Mouse (Mus musculus): ENCODE data around the gene Errfi1.

Errfi1 gene

DNA sequence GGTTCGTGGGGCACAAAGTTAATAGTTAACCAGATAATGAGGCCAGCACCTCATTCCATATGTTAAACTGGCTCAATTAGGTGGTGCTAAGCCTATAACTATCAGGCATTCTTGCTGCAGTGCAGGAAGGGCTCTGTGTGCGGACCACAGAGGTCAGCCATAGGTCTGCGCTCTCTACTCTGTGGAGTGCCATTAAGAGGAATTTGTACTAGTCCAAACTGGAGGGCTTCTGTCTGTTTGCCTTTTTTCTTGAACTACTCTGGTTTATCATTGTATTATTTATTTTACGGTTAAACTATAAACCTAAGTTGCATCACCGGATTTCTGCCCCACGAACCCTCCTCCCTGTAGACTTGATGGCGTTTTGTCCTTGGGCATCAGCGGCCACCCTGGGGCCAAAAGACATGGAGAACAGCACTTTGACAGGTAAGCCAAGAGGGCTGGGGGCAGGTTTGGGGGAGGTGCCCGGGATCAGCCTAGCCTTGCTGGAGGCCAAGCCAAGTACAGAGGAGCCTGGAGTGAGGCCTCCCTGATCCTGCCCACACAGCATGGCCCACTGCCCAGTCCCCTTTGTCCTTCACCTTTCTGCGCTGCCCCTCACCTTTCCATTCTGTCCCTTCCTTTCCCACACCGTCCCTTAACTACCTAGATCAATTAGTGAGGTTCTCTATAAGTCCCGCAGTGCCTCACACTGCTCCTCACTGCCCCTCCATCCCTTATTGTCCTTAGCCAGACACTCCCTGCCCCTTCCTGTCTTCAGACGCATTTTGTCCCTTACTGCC lies at the start of gene Errfi1:
TSS of gene Errfi1 (plus strand) at position 240 of the 782 bp plus-strand sequence.
- DNase-seq (ENCODE audit: low spot score in 2 of 2), result no peak

DNA sequence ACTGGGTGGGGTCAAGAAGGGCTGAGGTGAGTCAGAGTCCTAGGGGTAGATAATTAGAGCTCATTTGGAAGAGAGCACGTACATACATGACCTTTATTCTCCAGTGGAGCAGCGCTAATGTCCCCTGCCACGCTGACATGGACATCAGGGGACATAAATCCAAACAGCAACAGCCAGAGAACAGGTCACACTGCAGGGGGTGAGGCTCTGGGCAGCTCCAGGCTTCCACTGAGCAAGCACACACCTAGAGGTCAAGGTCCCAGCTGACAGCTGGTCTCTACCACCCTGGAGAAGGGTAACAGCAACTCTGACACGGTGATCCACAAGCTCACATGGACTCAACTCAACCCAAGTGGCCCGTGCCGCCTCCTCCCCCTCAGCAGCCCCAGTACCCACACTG lies 49.5 kb upstream of the Errfi1 start:
- DNase-seq (ENCODE audit: low spot score in 2 of 2), result no peak

DNA sequence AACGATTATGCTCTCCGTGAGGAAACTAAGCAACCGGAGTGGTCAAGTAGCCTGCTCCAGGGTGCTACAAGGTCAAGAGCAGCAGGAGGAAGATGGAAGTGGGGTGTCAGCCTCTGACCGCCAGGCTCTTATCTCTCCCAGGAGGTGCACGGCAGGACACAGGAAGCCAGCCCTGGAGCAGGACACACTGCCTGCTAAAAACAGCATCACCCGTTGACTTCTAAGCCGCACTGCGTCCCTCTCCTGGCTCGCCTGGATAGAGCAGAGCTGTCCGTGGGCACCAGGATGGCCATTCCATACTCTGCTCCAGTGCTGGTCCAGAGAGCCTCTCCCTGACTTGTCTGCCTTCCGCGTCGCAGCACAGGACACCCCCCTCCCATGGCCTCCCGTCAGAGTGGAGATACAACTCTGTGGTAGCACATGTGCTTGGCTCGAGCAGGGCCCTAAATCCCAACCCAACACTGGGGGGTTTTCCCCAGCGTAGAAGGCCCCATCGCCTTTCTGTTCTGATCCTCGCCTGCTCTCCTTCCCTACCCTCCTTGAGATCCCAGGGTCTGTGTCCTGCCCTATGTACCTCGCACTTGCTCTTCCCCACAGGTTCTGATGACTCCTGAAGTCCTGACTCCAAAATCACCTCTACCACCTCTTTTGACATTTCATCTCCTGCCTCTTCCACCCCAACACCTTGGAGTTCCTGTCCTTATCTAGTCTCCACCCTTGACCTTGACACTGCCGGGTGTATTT lies 45.8 kb upstream of the Errfi1 start:
- DNase-seq (ENCODE audit: low spot score in 2 of 2), result no peak

DNA sequence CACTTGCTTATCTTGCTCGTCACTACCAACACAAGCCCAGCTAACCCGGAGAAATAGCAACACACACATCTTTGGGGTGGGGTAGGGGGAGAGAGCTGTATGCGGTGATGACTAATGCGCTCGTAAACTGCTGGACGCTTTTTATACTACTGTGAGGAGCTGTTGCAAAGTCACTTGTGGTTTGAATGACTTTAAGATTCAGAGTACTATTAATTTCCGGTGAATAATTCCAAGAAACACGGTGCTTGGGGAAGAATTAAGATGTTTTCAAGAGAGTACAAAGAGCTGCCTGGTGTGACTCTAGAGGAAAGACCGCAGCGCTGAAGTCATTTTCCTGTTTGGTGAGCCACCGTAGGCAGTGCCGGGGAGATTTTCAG lies 45.3 kb upstream of the Errfi1 start:
- no peak for DNase-seq (ENCODE audit: low spot score in 2 of 2)

DNA sequence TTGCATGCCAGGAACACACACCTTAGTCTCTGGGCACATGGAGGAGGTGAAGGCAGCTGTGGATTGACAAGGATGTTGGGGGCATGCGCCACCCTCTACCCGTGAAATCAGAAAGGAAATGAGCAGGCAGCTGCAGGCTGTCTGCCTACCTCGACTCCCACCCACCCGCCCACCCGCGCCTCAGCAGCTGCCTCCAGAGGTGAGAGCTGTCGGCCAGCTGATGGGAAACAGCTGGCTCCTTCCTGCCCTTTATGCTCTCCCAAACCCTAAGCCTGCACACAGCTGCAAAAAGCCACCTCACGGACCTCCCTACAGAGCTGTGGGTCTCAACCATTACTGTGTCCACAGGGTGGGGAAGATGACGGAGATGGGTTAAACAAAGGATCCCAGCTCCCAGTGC lies 44.4 kb upstream of the Errfi1 start:
- no peak for DNase-seq (ENCODE audit: low spot score in 2 of 2)

DNA sequence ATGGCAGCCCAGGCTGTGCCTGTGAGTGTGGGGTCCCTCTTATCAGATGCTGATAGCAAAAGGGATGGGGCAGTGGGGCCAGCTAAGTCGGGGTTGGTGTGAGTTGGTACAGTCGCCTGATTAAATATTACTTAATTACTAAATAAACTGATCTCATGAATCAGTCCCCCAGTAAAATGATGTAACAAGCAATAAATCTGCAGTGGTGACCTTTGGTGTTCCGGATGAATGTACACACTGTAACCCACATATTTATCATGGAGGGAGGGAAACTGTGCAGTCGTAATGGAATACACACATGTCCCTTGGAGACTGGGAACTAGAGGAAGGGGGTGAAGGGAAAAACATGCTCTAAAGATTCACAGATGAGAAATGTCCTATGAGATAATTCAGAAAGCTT lies 38.6 kb upstream of the Errfi1 start:
- DNase-seq (ENCODE audit: low spot score in 2 of 2), result no peak

DNA sequence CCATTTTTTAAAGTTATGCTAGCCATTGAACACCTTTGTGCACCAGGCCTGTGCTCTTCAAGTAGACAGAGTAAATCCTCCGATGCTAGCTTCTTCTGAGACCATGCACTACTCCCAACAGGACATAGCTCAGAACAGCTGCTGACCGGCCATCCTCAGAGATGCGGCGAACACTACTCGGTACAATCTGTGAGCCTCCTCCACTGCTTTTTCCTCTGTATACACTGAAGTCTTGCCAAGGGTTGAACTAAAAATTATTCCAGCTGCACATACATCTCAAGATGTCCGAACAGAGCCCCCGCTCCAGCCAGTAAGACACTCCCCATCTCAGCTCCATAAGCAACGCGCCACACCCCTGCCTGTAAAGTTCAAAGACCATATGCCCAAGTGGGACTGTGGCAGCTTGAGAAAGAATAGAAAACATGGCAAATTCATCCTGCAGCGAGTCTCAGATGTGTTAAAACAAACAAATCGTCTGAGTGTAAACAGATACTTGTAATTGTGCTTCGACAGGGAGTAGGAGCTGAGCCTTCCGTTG lies 37.2 kb upstream of the Errfi1 start:
- no peak for DNase-seq (ENCODE audit: low spot score in 2 of 2)

DNA sequence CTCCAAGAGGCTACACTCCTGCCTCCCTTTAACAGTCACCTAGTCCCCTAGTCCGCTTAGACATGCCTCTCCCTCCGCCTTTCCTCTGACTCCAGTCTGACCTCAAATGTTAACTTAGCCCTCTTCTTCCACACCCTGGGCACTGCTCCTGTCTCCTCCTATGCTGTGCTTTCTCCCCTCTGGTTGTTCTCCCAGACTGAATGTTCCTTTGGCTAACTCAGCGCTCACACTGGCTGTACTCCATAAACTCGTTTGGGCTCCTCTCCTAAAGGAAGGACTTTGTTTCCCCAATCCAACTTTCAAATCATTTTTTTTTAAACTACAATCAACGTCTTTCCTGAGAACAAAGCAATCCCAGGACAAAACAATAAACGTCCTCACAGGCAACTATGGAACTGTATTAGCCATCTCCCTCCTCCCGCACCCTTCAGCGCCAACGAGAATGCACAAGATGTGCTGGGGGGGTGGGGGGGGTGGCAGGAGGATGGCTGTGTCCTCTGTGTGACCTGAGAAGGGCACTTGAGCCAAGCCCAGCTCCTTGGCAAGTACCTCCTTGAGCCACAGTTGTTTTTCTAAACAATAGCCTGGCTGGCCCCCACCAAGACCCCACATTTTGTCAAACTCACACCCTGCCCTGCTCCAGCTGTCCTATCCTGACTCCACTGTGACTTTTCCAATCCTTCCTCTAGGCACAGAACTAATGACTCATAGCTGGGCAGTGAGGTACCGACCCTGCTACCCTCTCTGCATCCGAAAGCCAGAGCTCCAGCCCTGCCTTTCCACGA lies 34.4 kb upstream of the Errfi1 start:
- no peak for DNase-seq (ENCODE audit: low spot score in 2 of 2)

DNA sequence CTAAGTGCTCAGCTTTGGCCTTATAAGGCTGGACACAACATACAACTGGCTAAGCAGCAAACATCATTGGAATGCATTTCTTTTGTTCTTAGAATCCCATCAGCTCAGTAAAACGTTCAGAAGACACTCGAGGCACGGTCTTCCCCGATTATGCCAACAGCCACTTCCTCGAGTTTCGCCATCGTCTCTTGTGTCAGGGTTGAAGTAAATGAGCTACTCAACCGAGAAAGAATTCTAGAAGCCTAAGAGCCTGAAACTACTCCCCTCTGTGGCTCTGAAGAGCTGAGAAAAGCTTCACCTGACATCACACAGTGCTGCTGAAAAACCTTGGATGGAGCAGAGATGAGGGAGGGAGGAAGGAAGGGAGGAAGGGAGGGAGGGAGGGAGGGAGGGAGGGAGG lies 32.3 kb upstream of the Errfi1 start:
- no peak for DNase-seq (ENCODE audit: low spot score in 2 of 2)

DNA sequence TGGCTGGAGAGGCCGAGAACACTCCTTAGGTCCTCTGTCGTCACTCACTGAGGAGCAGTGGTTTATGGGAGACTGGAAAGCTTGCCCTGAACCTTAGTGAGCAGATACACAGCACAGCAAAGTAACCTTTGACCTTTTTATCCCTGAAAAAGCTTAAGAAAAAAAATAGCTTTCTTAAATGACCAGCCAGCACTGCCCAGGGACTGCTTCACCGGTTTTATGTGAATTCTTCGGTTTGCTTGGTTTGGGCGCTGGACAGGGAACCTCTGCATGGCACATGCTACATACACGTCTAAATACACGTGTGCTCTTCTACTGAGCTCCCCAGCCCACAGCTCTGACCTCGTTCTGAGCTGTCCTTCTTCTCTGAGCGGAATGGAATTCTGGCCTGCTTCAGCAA lies 31.1 kb upstream of the Errfi1 start:
- no peak for DNase-seq (ENCODE audit: low spot score in 2 of 2)

DNA sequence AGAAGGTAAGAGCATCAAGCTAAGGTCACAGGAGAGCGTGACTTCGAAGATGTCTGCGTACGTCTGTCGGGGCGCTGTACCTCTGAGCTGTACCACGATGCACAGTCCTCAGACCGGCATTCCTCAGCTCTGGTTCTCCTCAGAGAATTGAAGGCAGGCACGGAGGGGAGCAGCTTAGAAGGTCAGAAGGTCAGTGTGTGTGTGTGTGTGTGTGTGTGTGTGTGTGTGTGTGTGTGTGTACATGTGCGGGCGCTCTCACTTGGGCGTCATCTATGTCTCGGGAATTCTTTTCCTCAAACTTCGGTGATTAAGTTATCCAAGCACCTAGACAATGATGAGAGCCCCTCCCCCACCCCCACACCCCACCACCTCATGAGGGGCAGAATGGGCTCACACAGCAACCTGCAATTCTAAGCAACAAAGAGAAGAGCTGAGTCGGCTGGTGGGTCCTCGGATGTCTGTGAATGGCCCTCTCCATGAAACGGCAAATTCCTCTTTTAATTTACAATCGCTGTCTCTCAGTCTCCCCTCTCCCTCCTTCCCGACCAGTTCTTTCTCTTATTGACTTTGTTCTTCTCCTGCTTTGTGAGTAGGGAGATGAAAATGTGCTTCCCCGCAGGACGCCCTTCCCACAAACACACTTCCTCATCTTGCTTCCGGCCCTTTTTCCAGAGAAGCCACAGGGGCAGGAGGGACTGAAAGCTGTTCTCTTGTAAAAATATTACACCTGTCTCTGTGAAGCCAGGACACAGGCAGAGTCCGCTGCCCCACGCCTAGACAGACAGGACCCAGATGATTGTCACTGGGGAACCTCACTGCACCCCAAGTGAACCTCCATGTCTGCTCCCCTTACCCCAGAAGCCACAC lies 29.9 kb upstream of the Errfi1 start:
- DNase-seq (ENCODE audit: low spot score in 2 of 2), result no peak

DNA sequence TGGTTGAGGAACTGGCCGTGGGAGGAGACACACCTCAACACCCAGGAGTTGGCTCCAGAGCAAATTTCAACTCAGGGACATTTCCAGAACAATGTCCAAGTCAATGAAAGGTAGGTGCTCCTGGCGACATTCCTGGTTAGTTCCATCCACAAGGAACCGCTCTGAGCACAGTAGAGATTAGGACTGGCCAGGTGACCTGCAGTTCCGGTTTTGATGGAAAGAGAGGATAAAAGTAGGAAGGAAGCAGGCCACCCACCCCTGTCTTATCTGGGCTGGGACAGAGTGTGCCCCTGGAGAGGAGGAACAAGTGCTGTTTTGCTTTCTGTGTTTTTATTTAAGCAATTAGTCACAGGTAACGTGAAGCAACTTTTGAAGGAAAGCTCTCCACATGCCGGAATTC lies 28.8 kb upstream of the Errfi1 start:
- no peak for DNase-seq (ENCODE audit: low spot score in 2 of 2)

DNA sequence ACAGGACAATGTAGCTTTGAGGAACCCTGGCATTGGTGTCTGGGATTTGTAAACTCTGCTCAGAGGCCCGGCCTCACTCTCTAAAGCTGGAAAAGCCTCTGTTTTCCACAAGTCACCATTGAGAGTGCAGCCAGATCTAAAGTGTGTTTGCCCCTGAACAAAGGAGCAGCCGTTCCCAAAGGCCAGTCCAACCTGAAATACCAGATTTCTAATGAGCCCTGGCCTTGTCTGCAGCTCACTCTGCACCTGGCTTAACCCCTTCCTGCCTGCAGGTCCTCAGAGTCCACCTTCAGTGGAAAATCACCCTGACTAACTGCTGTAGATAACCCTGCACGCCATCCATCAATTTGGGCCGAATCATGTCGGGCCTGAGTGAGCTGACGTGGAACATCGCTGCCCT lies 28.2 kb upstream of the Errfi1 start:
- DNase-seq (ENCODE audit: low spot score in 2 of 2), result no peak

DNA sequence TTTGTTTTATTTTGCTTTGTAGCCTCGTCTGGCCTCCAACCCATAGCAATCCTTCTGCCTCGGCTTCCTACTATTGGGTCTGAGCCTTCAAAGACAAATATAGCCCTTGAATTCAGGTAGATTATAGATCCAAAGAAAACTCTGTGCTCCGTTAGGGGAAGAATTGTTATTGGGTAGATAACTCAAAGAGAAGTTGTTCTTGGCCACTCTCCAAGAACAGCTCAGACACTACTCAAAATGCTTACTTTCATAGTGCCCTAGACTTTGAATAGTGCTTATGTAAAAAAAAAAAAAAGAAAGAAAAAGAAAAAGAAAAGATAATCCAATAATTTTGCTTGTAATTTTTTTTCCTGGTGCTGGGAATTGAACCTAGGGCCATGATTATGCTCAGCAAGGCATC lies 22.4 kb upstream of the Errfi1 start:
- no peak for DNase-seq (ENCODE audit: low spot score in 2 of 2)

DNA sequence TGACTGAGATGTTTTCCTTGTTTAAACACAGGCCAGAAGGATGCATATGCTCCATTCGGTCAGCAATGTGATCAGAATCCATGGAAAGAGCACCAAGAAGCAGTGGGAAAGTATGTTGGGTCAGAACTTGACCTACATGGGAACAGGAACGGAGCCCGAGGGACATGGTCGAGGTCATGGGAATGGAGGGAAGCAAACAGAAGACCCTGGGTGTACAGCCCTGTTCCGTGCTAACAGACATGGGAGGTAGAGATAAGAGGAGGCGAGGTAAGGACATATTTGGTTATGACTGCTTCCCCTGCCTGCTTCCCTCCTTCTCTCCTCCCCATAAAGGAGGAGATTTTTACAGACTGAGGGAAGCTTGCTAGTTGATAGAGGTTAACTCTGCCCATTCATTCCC lies 21.8 kb upstream of the Errfi1 start:
- no peak for DNase-seq (ENCODE audit: low spot score in 2 of 2)

DNA sequence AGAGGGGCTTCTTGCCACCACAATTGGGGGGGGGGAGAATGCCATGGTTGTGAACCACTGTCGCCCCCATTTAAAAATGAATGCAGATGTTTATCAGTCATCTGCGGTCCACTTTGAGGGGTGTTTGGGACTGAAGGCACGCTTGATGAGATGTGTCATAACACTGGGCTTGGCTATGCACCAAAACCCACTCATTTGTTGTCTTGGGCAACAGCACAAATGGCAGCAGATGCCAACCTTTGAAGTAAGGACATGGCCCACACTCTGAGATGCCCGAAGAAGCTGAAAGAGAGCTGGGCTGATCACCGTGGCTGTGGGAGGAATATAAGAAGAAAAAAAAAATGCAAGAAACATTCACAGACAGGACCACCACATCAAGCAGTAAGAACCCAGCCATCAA lies 18.6 kb upstream of the Errfi1 start:
- DNase-seq (ENCODE audit: low spot score in 2 of 2), result no peak

DNA sequence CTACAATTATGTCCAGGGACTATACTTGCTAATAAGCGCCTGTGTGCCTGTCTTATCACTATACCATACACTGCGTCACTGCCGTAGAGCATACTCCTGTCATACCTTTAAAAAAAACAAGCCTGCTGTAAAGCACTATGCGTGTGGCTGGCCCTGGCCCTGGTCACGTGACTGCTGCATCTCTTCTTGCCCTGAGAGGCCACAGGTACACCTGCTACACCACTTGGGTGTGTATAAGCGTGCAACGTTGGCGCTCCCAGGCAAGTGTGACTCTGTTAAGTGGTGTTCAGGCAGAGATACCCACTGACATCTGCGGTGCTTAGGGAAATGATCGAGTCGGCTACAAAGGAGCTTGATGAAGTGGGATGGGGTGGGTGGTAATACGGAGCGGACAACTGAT lies 17.5 kb upstream of the Errfi1 start:
- no peak for DNase-seq (ENCODE audit: low spot score in 2 of 2)

DNA sequence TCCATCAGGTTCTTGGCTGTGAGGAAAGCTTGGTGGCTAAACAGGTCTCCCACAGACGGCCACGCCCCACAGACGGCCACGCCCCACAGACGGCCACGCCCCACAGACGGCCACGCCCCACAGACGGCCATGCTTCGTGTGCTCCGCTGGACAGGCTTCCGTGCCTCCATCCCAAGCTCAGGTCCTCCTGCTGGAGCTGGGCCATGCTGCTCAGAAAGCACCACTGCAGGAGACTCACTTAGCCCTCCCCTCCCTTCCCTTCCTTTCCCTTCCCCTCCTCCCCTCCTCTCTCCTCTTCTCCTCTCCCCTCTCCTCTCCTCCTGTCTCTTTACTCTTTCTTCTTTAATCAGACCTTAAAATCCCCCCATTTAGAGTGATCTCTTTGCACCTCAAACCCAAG lies 16.8 kb upstream of the Errfi1 start:
- DNase-seq (ENCODE audit: low spot score in 2 of 2), result no peak

DNA sequence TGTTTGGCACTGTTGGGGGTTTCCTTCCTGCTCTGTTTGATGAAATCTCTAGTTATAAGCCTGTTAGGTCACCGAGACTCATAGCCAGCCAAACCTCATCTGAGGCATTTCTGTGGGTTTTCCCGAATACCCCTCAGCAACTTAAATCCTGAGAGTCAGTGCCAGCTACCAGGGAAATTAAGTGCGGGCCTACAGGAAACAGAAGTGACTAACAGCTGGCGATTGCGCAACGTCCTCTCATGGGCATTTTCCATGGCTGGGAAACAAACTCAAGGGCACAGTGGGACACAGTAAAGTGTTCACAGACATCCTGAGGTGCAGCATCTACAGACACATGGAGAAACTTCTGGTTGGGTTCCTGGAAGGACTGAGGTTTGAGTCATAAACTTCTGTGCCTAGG lies 16.3 kb upstream of the Errfi1 start:
- no peak for DNase-seq (ENCODE audit: low spot score in 2 of 2)

DNA sequence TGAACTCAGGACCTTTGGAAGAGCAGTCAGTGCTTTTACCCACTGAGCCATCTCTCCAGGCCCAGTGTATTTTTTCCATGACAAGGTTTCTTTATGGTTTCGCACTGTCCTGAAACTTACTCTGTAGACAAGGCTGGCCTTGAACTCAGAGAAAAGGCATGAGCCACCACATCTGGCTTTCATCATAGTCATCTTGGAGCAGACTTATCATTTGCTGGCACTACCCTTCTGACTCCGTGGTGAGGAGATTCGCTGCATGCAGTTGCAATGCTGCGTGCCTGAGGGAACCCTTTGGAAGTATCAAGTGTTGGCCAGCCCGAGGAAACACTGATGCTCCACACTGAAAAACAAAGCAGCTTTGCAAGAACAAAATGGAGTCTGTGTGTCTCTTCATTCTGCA lies 11.7 kb upstream of the Errfi1 start:
- no peak for DNase-seq (ENCODE audit: low spot score in 2 of 2)

DNA sequence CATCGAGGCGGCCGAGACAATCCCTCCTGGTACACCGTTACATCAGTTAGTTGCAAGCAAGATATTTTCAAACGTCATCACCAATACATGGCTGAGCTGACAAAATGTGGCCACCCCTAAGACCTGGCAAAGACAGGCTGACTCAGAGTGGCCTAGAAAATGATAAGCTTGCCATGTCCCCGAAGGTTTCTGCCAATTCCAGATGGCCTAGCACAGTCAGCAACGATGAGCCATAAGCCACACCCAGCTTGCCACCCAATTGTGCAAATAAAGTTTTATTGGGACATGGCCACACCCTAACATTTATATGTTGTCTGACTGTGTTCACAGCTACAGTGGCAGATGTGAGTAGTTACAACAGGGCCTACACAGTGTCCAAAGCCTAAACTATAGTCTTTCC lies 10.5 kb upstream of the Errfi1 start:
- DNase-seq (ENCODE audit: low spot score in 2 of 2), result no peak

DNA sequence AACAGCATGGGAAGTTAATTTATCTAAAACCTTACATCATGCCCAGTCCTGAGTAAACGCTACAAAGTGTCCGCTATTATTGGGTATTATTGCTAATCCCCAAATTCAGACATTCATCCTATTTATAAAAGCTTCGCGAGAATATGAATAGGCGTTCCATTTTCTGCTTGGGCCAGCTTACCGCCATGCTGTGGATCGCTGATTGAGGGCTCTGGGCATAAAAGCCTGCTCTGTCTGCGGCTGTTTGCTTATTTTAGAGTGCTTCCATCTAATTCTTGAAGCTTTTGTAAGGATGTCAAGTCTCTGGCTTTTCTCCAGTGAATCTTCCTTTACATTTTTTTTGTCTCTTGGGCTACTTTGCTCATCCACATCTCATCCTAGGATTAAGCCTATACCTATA lies 7.4 kb upstream of the Errfi1 start:
- no peak for DNase-seq (ENCODE audit: low spot score in 2 of 2)
